Mouse (Mus musculus) MEL (cell line): ENCODE measurements around the gene Ugt1a10. TPM values are rescaled to one million over a fixed set of nuclear protein-coding genes. Genes with fewer than 3 reads are reported as not detected.
"Not testable (repeated sequence)": the region's sequence is repeated elsewhere in the genome, so short reads cannot be mapped to it uniquely, and the experiment has no call there.

ENCODE experiments used
- DNase-seq: peaks from one replicate; pipeline ENCODE4 v3.0.0; 2011; ENCODE audit warnings: low read depth, low spot score
- H3K27ac ChIP-seq: 2 replicates; pipeline ENCODE4 v1.5.1; 2012; ENCODE audit warnings: low read depth, mild to moderate bottlenecking, control low read depth, low read length, moderate library complexity; ENCODE audit not compliant: control insufficient read depth
- H3K27me3 ChIP-seq, 2 experiments: fragments of 150-350 bp in 1 of 2; sonication (generic) in 1 of 2; 2 replicates each; pipeline ENCODE4 v1.6.1; 2012; ENCODE audit warnings: low read length in 2 of 2, mild to moderate bottlenecking in 2 of 2, improper control_type of control experiment in 1 of 2, moderate library complexity in 1 of 2; ENCODE audit not compliant: insufficient read depth in 2 of 2, control insufficient read depth in 1 of 2
- H3K36me3 ChIP-seq, 2 experiments: 2 replicates each; pipeline ENCODE4 v1.6.1; 2012 to 2014; ENCODE audit warnings: low read length in 2 of 2, improper control_type of control experiment in 1 of 2, inconsistent platforms in 1 of 2, mild to moderate bottlenecking in 1 of 2; ENCODE audit not compliant: insufficient read depth in 2 of 2, control insufficient read depth in 1 of 2
- H3K4me1 ChIP-seq, 2 experiments: fragments of 150-350 bp in 1 of 2; sonication (generic) in 1 of 2; 2 replicates each; pipeline ENCODE4 v1.6.1; 2012; ENCODE audit warnings: low read length in 2 of 2, improper control_type of control experiment in 1 of 2, mild to moderate bottlenecking in 1 of 2; ENCODE audit not compliant: insufficient read depth in 2 of 2, control insufficient read depth in 1 of 2
- H3K4me3 ChIP-seq, 2 experiments: fragments of 150-350 bp in 1 of 2; sonication (generic) in 1 of 2; 2 replicates each; pipeline ENCODE4 v1.5.1; 2012; ENCODE audit warnings: low read depth in 2 of 2, low read length in 2 of 2, mild to moderate bottlenecking in 2 of 2, moderate library complexity in 2 of 2, control low read depth in 1 of 2, improper control_type of control experiment in 1 of 2; ENCODE audit not compliant: control insufficient read depth in 1 of 2, insufficient read depth in 1 of 2
- H3K79me2 ChIP-seq: 2 replicates; pipeline ENCODE4 v1.6.1; 2012; ENCODE audit warnings: mild to moderate bottlenecking, low read length, moderate library complexity; ENCODE audit not compliant: control insufficient read depth, poor library complexity, insufficient read depth
- H3K9ac ChIP-seq: 2 replicates; pipeline ENCODE4 v1.6.1; 2012; ENCODE audit warnings: low read depth, mild to moderate bottlenecking, control low read depth, low read length, moderate library complexity; ENCODE audit not compliant: control insufficient read depth, poor library complexity, severe bottlenecking
- H3K9me3 ChIP-seq: fragments of 150-350 bp; sonication (generic); replicated peaks from 2 replicates; pipeline ENCODE4 v1.6.1; 2012; ENCODE audit warnings: mild to moderate bottlenecking, low read length, improper control_type of control experiment, moderate library complexity; ENCODE audit not compliant: insufficient read depth
- BHLHE40 ChIP-seq: IDR thresholded peaks from 2 replicates; pipeline ENCODE4 v1.6.1; 2012; ENCODE audit warnings: low read depth, mild to moderate bottlenecking, inconsistent platforms, low read length, improper control_type of control experiment, borderline replicate concordance
- CHD1 ChIP-seq: IDR thresholded peaks from 2 replicates; pipeline ENCODE4 v1.6.1; 2012; ENCODE audit warnings: low read depth, mild to moderate bottlenecking, inconsistent platforms, low read length, improper control_type of control experiment
- ELF1 ChIP-seq: IDR thresholded peaks from 2 replicates; pipeline ENCODE4 v1.6.1; 2014; ENCODE audit warnings: low read depth, mild to moderate bottlenecking, inconsistent platforms, low read length, improper control_type of control experiment, moderate library complexity
- ETS1 ChIP-seq: IDR thresholded peaks from 2 replicates; pipeline ENCODE4 v1.6.1; 2012; ENCODE audit warnings: low read depth, mild to moderate bottlenecking, inconsistent platforms, low read length, improper control_type of control experiment, moderate library complexity
- GABPA ChIP-seq: IDR thresholded peaks from 2 replicates; pipeline ENCODE4 v1.6.1; 2012; ENCODE audit warnings: low read depth, mild to moderate bottlenecking, inconsistent platforms, low read length, improper control_type of control experiment, moderate library complexity
- GATA1 ChIP-seq: IDR thresholded peaks from 2 replicates; pipeline ENCODE4 v1.6.1; 2011; ENCODE audit warnings: low read depth, low read length, improper control_type of control experiment
- JUND ChIP-seq: IDR thresholded peaks from 2 replicates; pipeline ENCODE4 v1.6.1; 2011; ENCODE audit warnings: low read depth, mild to moderate bottlenecking, improper control_type of control experiment, low read length
- KAT2A ChIP-seq: conservative IDR thresholded peaks from 2 replicates; pipeline ENCODE4 v1.6.1; 2012; ENCODE audit warnings: low read depth, low read length, improper control_type of control experiment, inconsistent platforms
- MYC ChIP-seq: IDR thresholded peaks from 2 replicates; pipeline ENCODE4 v1.6.1; 2011; ENCODE audit warnings: low read depth, mild to moderate bottlenecking, low read length, improper control_type of control experiment, moderate library complexity
- POLR2AphosphoS5 ChIP-seq: IDR thresholded peaks from 2 replicates; pipeline ENCODE4 v1.6.1; 2012; ENCODE audit warnings: low read depth, borderline replicate concordance, mild to moderate bottlenecking, inconsistent platforms, low read length, moderate library complexity, mixed read lengths
- SIN3A ChIP-seq: IDR thresholded peaks from 2 replicates; pipeline ENCODE4 v1.6.1; 2012; ENCODE audit warnings: low read length, improper control_type of control experiment, inconsistent platforms
- TAL1 ChIP-seq: IDR thresholded peaks from 2 replicates; pipeline ENCODE4 v1.6.1; 2012; ENCODE audit warnings: mild to moderate bottlenecking, inconsistent platforms, low read length, moderate library complexity, mixed read lengths
- TCF12 ChIP-seq: IDR thresholded peaks from 2 replicates; pipeline ENCODE4 v1.6.1; 2014; ENCODE audit warnings: low read depth, mild to moderate bottlenecking, inconsistent platforms, low read length, improper control_type of control experiment, moderate library complexity
- UBTF ChIP-seq: IDR thresholded peaks from 2 replicates; pipeline ENCODE4 v1.6.1; 2012; ENCODE audit warnings: low read depth, mild to moderate bottlenecking, inconsistent platforms, low read length, improper control_type of control experiment, moderate library complexity, borderline replicate concordance; ENCODE audit not compliant: insufficient read depth
- USF1 ChIP-seq: IDR thresholded peaks from 2 replicates; pipeline ENCODE4 v1.6.1; 2014; ENCODE audit warnings: low read depth, mild to moderate bottlenecking, inconsistent platforms, low read length, improper control_type of control experiment, moderate library complexity
- ZC3H11A ChIP-seq: IDR thresholded peaks from 2 replicates; pipeline ENCODE4 v1.6.1; 2012; ENCODE audit warnings: low read depth, mild to moderate bottlenecking, inconsistent platforms, low read length, improper control_type of control experiment
- ZNF384 ChIP-seq: IDR thresholded peaks from 2 replicates; pipeline ENCODE4 v1.6.1; 2012; ENCODE audit warnings: low read depth, mild to moderate bottlenecking, inconsistent platforms, low read length, improper control_type of control experiment
- polyA plus RNA-seq, 2 experiments: library from polyadenylated mRNA; stranded (reverse) in 1 of 2; unstranded in 1 of 2; fragments of >175 nt in 1 of 2; fragments of >200 nt in 1 of 2; gene quantifications; 2 replicates each; pipeline versions ENCODE4 v1.2.1 to v1.2.4; 2012; ENCODE audit warnings: low replicate concordance in 2 of 2, low read depth in 1 of 2; ENCODE audit not compliant: insufficient read length in 2 of 2, insufficient read depth in 1 of 2, missing spikeins in 1 of 2
- total RNA-seq: library from RNA; depleted of rRNA; stranded (reverse); fragments of 300-350 nt; gene quantifications from 2 replicates; pipeline ENCODE4 v1.2.3, GENCODE M21; 2012

Gene Ugt1a10
- total and polyA plus RNA-seq, 3 experiments: not detected

DNA sequence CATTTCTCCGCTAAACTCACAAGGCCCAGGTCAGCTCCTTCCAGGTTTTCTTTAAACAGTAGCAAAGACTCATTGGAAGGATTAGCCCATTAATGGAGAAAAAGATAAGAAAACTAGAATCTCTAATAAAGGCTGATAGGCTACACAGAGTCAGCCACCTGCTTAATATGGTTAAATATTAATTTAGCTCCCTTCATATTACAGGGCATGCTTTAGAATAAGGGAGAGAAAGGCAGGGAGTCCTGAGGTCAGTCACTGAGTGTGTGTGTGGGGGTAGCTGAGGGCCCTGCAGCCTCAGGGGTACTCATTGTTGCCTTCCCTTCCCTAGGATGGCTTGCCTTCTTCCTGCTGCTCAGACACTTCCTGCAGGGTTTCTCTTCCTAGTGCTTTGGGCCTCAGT lies 83.0 kb downstream of the Ugt1a10 start:
- H3K9me3 ChIP-seq: no peaks in the 10 kb centered on the region
- no peak for TF ChIP-seq TAL1
- no peak for TF ChIP-seq GABPA
- no peak for TF ChIP-seq SIN3A
- no peak for TF ChIP-seq TCF12
- TF ChIP-seq ETS1: no peak
- TF ChIP-seq CHD1: no peak
- TF ChIP-seq ZC3H11A: no peak
- no peak for TF ChIP-seq UBTF
- no peak for TF ChIP-seq BHLHE40
- TF ChIP-seq USF1: no peak
- no peak for TF ChIP-seq ELF1
- TF ChIP-seq ZNF384: no peak
- no peak for TF ChIP-seq MYC
- no peak for TF ChIP-seq JUND
- no peak for TF ChIP-seq KAT2A
- TF ChIP-seq GATA1: no peak
- TF ChIP-seq POLR2AphosphoS5: no peak
- TF ChIP-seq, all 39 proteins: peak for 0
- H3K27ac ChIP-seq: no peak overlapping the region
- no peaks in the 10 kb centered on the region for H3K27me3 ChIP-seq
- no peak overlapping the region for H3K4me3 ChIP-seq
- H3K36me3 ChIP-seq: no peaks in the 10 kb centered on the region
- no peak overlapping the region for H3K9ac ChIP-seq
- DNase-seq: no peak
- H3K79me2 ChIP-seq: no peaks in the 10 kb centered on the region
- H3K4me1 ChIP-seq: no peaks in the 10 kb centered on the region

DNA sequence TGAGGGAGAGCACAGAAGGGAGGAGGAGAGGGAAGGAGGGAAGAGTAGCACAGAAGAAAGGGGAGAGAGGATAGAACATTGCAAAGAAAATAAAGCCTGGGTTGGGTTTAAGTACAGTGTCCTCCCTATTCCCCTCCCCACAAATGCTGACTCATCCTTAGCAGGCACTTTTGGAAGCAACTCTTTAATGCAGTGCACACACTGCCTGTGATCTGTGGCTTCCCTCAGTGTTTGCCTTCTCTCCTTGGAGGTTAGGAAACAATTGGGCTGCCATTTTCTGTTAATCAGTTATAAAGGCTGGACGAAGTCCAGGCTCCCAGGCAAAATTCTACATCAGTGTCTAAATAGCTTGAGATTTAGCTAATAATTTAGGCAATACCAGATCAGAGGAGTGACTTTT lies 85.3 kb downstream of the Ugt1a10 start:
- not testable (repeated sequence) for H3K4me1 ChIP-seq, DNase-seq, H3K79me2 ChIP-seq, H3K9me3 ChIP-seq, H3K27ac ChIP-seq, H3K27me3 ChIP-seq, H3K36me3 ChIP-seq, H3K9ac ChIP-seq, H3K4me3 ChIP-seq
